Mouse (Mus musculus): Measurements from ENCODE around the gene Camk2g. TPM values are rescaled to one million over a fixed set of nuclear protein-coding genes. Genes with fewer than 3 reads are reported as not detected.

The Camk2g gene
- total and polyA plus RNA-seq, 3 experiments: 15.7 to 33.1 (median 18.5) TPM

DNA sequence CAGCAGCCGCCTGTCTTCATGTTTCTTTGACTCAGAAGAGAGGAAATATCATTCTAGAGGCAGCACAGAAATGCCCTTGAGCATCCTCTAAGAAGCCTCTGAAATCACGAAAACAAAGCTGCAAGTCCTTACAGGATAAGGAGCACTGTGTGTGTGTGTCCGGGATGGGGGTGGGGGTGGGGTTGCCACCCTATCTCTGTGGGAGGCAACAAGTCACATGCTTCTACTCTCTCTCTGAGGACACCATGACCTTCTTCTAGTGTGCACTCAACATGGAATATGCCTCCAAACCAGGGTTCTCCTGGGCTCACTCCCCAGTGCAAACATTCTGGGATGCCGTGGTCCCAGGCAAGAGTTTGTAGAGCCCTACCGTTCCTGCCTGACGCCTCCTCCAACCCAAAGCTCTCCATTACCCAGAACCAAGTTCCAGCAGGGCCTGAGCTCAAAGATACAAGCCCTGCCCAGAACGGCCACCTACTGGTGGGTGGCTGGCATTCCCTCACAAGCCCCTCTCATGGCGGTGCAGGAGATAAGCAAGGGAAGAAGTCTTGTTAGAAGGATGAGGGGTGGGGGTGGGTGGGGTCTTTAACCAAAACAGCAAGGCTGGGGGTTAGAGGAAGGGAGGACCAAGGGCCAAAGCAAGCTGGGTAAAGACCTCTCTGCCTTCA, 35.0 kb downstream of the Camk2g start:
- dilution Hi-C loops (cut with MboI; ENCODE audit: extremely low pct_ligation_motif_present, extremely low pct_unique_long_range_greater_than_20kb, low sequenced_read_pairs): no loop called here
- in situ Hi-C loops (cut with MboI; ENCODE audit: low pct_ligation_motif_present, low pct_unique_long_range_greater_than_20kb, low sequenced_read_pairs): no loop called here

DNA sequence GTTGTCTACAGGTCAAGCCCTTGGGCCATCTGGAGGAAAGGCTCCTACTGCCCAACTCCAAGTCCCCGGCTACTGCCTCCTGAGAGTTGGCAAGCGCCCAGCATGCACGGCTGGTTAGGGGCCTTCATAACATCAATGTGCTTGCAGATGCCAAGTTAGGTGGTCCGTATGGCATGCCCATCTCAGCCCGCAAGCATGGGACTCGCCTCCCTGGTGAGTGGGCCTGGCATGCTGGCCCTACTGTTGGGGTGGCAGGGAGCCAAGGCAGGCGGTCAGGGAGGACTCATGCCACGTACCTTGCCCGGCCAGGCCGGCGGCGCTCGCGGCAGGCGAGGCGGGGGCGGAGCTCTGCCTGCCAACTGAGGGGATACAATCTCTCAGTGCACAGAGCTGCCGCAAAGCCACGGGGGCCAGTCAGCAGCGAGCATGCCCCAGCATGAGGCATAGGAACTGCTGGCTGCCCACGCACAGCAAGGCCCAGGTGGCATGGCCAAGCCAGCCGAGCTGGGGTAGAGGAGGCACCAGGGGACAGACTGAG, 36.4 kb downstream of the Camk2g start:
- no peaks in the 10 kb centered on the region for H3K27me3 ChIP-seq (replicated peaks)
- dilution Hi-C loops (cut with MboI; ENCODE audit: extremely low pct_ligation_motif_present, extremely low pct_unique_long_range_greater_than_20kb, low sequenced_read_pairs): no loop called here
- DNase-seq (ENCODE audit: extremely low read depth): no peak
- no peak overlapping the region for H3K4me2 ChIP-seq (ENCODE audit: insufficient read depth, low read depth, poor library complexity, severe bottlenecking)
- H3K9ac ChIP-seq (ENCODE audit: insufficient read depth, low read depth): no peak overlapping the region
- TF ChIP-seq MAX (IDR thresholded peaks at IDR 0.05; ENCODE audit: low read length): no peak
- H3K4me3 ChIP-seq (replicated peaks in 1 of 3; ENCODE audit: low read depth in 2 of 3, low read length in 2 of 3, poor library complexity in 1 of 3): no peak overlapping the region
- peaks cover 49 to 94% of the 10 kb centered on the region in 2 experiments for H3K36me3 ChIP-seq (replicated peaks in 1 of 2; ENCODE audit: control insufficient read depth in 1 of 2, insufficient read depth in 1 of 2, low read length in 1 of 2)
- no peaks in the 10 kb centered on the region for H3K79me2 ChIP-seq (replicated peaks; ENCODE audit: control insufficient read depth, extremely low read depth, insufficient read depth, poor library complexity, severe bottlenecking)
- H3K9me3 ChIP-seq (replicated peaks; ENCODE audit: low read length): no peaks in the 10 kb centered on the region
- H3K27ac ChIP-seq (ENCODE audit: insufficient read depth, low read depth): no peak overlapping the region
- H3K4me1 ChIP-seq (ENCODE audit: control insufficient read depth in 1 of 2, insufficient read depth in 2 of 2): no peaks in the 10 kb centered on the region
- in situ Hi-C loops (cut with MboI; ENCODE audit: low pct_ligation_motif_present, low pct_unique_long_range_greater_than_20kb, low sequenced_read_pairs): no loop called here

More for the DNA sequence above, 35.0 kb downstream of the Camk2g start:
- TF ChIP-seq CTCF (conservative IDR thresholded peaks at IDR 0.05 in 1 of 2, IDR thresholded peaks at IDR 0.05 in 1 of 2; ENCODE audit: low read depth in 2 of 2, low read length in 2 of 2) (peak in 1 of 2 experiments; percentile 21; a peak in 1 of 4 replicates), JUN (IDR thresholded peaks at IDR 0.05; ENCODE audit: insufficient read depth, low read depth, low read length) (no peak)
- Histone ChIP-seq H3K79me2 (replicated peaks; ENCODE audit: control insufficient read depth, extremely low read depth, insufficient read depth, poor library complexity, severe bottlenecking) (no peaks in the 10 kb centered on the region), H3K27ac (ENCODE audit: insufficient read depth, low read depth) (no peak overlapping the region), H3K9ac (ENCODE audit: insufficient read depth, low read depth) (no peak overlapping the region), H3K4me1 (ENCODE audit: control insufficient read depth in 1 of 2, insufficient read depth in 2 of 2) (no peaks in the 10 kb centered on the region), H3K4me2 (ENCODE audit: insufficient read depth, low read depth, poor library complexity, severe bottlenecking) (no peak overlapping the region), H3K27me3 (replicated peaks) (no peaks in the 10 kb centered on the region), H3K9me3 (replicated peaks; ENCODE audit: low read length) (no peaks in the 10 kb centered on the region), H3K4me3 (replicated peaks in 1 of 3; ENCODE audit: low read depth in 2 of 3, low read length in 2 of 3, poor library complexity in 1 of 3) (no peak overlapping the region), H3K36me3 (replicated peaks in 1 of 2; ENCODE audit: control insufficient read depth in 1 of 2, insufficient read depth in 1 of 2, low read length in 1 of 2) (peaks cover 56 to 98% of the 10 kb centered on the region in 2 experiments)
- DNase-seq (ENCODE audit: extremely low read depth): no peak

DNA sequence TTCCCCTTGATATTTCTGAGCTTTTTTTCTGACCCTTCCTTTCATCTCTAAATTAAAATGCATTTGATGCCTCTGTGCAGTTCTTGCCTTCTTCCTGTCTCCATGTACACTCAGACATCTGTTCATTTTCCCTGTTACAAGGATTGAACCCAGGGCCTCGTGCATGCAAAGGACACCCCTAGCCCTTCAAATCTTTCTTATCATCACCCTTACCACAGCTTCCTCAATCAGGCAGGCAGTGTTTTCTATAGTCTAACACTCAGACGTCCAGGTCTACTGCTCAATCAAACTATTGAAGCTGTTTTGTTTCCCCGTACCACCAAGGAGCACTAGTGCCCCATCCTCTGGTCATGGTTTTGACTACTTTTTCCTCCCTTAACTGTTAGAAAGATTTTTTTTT, 40.1 kb downstream of the Camk2g start:
- dilution Hi-C loops (cut with MboI; ENCODE audit: extremely low pct_ligation_motif_present, extremely low pct_unique_long_range_greater_than_20kb, low sequenced_read_pairs): no loop called here

DNA sequence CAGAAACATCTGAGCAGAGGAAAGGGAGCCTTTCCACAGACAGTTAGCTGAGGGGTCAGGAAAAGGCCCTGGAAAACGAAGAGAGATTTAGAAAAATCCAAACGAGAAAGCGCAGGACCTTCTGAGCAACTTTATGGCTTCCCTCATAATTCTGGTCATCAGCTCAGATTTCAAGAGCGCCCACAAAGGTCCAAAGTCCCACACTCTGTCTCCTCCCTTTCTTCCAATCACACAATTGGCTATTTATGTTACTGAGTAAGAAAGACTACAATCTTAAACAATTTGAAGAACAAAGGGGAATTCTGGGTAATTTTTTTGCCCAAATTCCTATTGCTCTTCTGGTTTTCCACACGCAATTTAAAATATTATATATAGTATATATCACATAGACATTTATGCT, 43.4 kb downstream of the Camk2g start:
- in situ Hi-C loops (cut with MboI; ENCODE audit: low pct_ligation_motif_present, low pct_unique_long_range_greater_than_20kb, low sequenced_read_pairs) (no loop called here), dilution Hi-C loops (cut with MboI; ENCODE audit: extremely low pct_ligation_motif_present, extremely low pct_unique_long_range_greater_than_20kb, low sequenced_read_pairs) (no loop called here)
- TF ChIP-seq MEF2A (IDR thresholded peaks at IDR 0.05; ENCODE audit: borderline replicate concordance, low read depth, low read length) (no peak), NRF1 (IDR thresholded peaks at IDR 0.05; ENCODE audit: low read depth, low read length) (no peak)
- no peaks in the 10 kb centered on the region for H3K4me1 ChIP-seq (ENCODE audit: control insufficient read depth in 1 of 2, insufficient read depth in 2 of 2)
- H3K27me3 ChIP-seq (replicated peaks): no peaks in the 10 kb centered on the region
- no peak overlapping the region for H3K27ac ChIP-seq (ENCODE audit: insufficient read depth, low read depth)
- peaks cover 12 to 73% of the 10 kb centered on the region in 2 experiments for H3K36me3 ChIP-seq (replicated peaks in 1 of 2; ENCODE audit: control insufficient read depth in 1 of 2, insufficient read depth in 1 of 2, low read length in 1 of 2)
- H3K79me2 ChIP-seq (replicated peaks; ENCODE audit: control insufficient read depth, extremely low read depth, insufficient read depth, poor library complexity, severe bottlenecking): no peaks in the 10 kb centered on the region
- H3K9ac ChIP-seq (ENCODE audit: insufficient read depth, low read depth): no peak overlapping the region
- no peak overlapping the region for H3K4me3 ChIP-seq (replicated peaks in 1 of 3; ENCODE audit: low read depth in 2 of 3, low read length in 2 of 3, poor library complexity in 1 of 3)
- no peaks in the 10 kb centered on the region for H3K9me3 ChIP-seq (replicated peaks; ENCODE audit: low read length)
- DNase-seq (ENCODE audit: extremely low read depth): no peak
- no peak overlapping the region for H3K4me2 ChIP-seq (ENCODE audit: insufficient read depth, low read depth, poor library complexity, severe bottlenecking)

More for the DNA sequence above, 40.1 kb downstream of the Camk2g start:
- Histone ChIP-seq H3K36me3 (replicated peaks in 1 of 2; ENCODE audit: control insufficient read depth in 1 of 2, insufficient read depth in 1 of 2, low read length in 1 of 2) (peaks cover 26 to 73% of the 10 kb centered on the region in 2 experiments), H3K4me1 (ENCODE audit: control insufficient read depth in 1 of 2, insufficient read depth in 2 of 2) (no peaks in the 10 kb centered on the region), H3K9ac (ENCODE audit: insufficient read depth, low read depth) (no peak overlapping the region), H3K4me2 (ENCODE audit: insufficient read depth, low read depth, poor library complexity, severe bottlenecking) (no peak overlapping the region), H3K79me2 (replicated peaks; ENCODE audit: control insufficient read depth, extremely low read depth, insufficient read depth, poor library complexity, severe bottlenecking) (no peaks in the 10 kb centered on the region), H3K27me3 (replicated peaks) (no peaks in the 10 kb centered on the region), H3K9me3 (replicated peaks; ENCODE audit: low read length) (no peaks in the 10 kb centered on the region), H3K27ac (ENCODE audit: insufficient read depth, low read depth) (no peak overlapping the region), H3K4me3 (replicated peaks in 1 of 3; ENCODE audit: low read depth in 2 of 3, low read length in 2 of 3, poor library complexity in 1 of 3) (no peak overlapping the region)
- in situ Hi-C loops (cut with MboI; ENCODE audit: low pct_ligation_motif_present, low pct_unique_long_range_greater_than_20kb, low sequenced_read_pairs): no loop called here
- TF ChIP-seq POLR2A (IDR thresholded peaks at IDR 0.05; ENCODE audit: low read depth, low read length) (no peak), SMC3 (IDR thresholded peaks at IDR 0.05; ENCODE audit: low read depth, low read length) (no peak), CHD2 (IDR thresholded peaks at IDR 0.05; ENCODE audit: low read length) (no peak)
- DNase-seq (ENCODE audit: extremely low read depth): no peak
